Mouse (Mus musculus) MEL (cell line): Measurements from ENCODE around the gene Clhc1.
A peak's percentile ranks its signal among the peaks of the same experiment; 100 is the strongest.

Source experiments
- CHD1 ChIP-seq: IDR thresholded peaks from 2 replicates; pipeline ENCODE4 v1.6.1; 2012; ENCODE audit warnings: low read depth, mild to moderate bottlenecking, inconsistent platforms, low read length, improper control_type of control experiment
- CHD2 ChIP-seq: IDR thresholded peaks from 2 replicates; pipeline ENCODE4 v1.6.1; 2011; ENCODE audit warnings: low read length, improper control_type of control experiment
- CTCF ChIP-seq, 3 experiments: IDR thresholded peaks in 2 of 3; conservative IDR thresholded peaks in 1 of 3; 2 replicates each; pipeline ENCODE4 v1.5.1; 2011 to 2012; ENCODE audit warnings: low read length in 3 of 3, low read depth in 2 of 3, mild to moderate bottlenecking in 2 of 3, improper control_type of control experiment in 1 of 3, inconsistent platforms in 1 of 3, mixed read lengths in 1 of 3, moderate library complexity in 1 of 3; ENCODE audit not compliant: control insufficient read depth in 1 of 3, insufficient read depth in 1 of 3, poor library complexity in 1 of 3, severe bottlenecking in 1 of 3
- EP300 ChIP-seq, 2 experiments: IDR thresholded peaks; 2 replicates each; pipeline ENCODE4 v1.6.1; 2011; ENCODE audit warnings: improper control_type of control experiment in 2 of 2, low read length in 2 of 2, low read depth in 1 of 2, mild to moderate bottlenecking in 1 of 2
- GATA1 ChIP-seq: IDR thresholded peaks from 2 replicates; pipeline ENCODE4 v1.6.1; 2011; ENCODE audit warnings: low read depth, low read length, improper control_type of control experiment
- MAFK ChIP-seq: IDR thresholded peaks from 2 replicates; pipeline ENCODE4 v1.6.1; 2011; ENCODE audit warnings: low read depth, mild to moderate bottlenecking, low read length, improper control_type of control experiment, borderline replicate concordance
- POLR2A ChIP-seq, 2 experiments: IDR thresholded peaks; 2 replicates each; pipeline ENCODE4 v1.6.1; 2011 to 2012; ENCODE audit warnings: low read length in 2 of 2, mild to moderate bottlenecking in 2 of 2, control low read depth in 1 of 2, improper control_type of control experiment in 1 of 2, low read depth in 1 of 2, moderate library complexity in 1 of 2; ENCODE audit not compliant: control insufficient read depth in 1 of 2, insufficient read depth in 1 of 2, poor library complexity in 1 of 2
- SIN3A ChIP-seq: IDR thresholded peaks from 2 replicates; pipeline ENCODE4 v1.6.1; 2012; ENCODE audit warnings: low read length, improper control_type of control experiment, inconsistent platforms
- TAL1 ChIP-seq: IDR thresholded peaks from 2 replicates; pipeline ENCODE4 v1.6.1; 2012; ENCODE audit warnings: mild to moderate bottlenecking, inconsistent platforms, low read length, moderate library complexity, mixed read lengths
- TBP ChIP-seq: IDR thresholded peaks from 2 replicates; pipeline ENCODE4 v1.8.0; 2011; ENCODE audit warnings: low read depth, low read length, improper control_type of control experiment
- TCF12 ChIP-seq: IDR thresholded peaks from 2 replicates; pipeline ENCODE4 v1.6.1; 2014; ENCODE audit warnings: low read depth, mild to moderate bottlenecking, inconsistent platforms, low read length, improper control_type of control experiment, moderate library complexity
- USF2 ChIP-seq, 2 experiments: IDR thresholded peaks; 2 replicates each; pipeline ENCODE4 v1.6.1; 2011 to 2012; ENCODE audit warnings: improper control_type of control experiment in 2 of 2, low read length in 2 of 2, borderline replicate concordance in 1 of 2, inconsistent platforms in 1 of 2, low read depth in 1 of 2, mild to moderate bottlenecking in 1 of 2; ENCODE audit not compliant: insufficient read depth in 1 of 2
- ZKSCAN1 ChIP-seq: IDR thresholded peaks from 2 replicates; pipeline ENCODE4 v1.6.1; 2012; ENCODE audit warnings: low read depth, mild to moderate bottlenecking, inconsistent platforms, low read length, improper control_type of control experiment, moderate library complexity
- ZNF384 ChIP-seq: IDR thresholded peaks from 2 replicates; pipeline ENCODE4 v1.6.1; 2012; ENCODE audit warnings: low read depth, mild to moderate bottlenecking, inconsistent platforms, low read length, improper control_type of control experiment

DNA sequence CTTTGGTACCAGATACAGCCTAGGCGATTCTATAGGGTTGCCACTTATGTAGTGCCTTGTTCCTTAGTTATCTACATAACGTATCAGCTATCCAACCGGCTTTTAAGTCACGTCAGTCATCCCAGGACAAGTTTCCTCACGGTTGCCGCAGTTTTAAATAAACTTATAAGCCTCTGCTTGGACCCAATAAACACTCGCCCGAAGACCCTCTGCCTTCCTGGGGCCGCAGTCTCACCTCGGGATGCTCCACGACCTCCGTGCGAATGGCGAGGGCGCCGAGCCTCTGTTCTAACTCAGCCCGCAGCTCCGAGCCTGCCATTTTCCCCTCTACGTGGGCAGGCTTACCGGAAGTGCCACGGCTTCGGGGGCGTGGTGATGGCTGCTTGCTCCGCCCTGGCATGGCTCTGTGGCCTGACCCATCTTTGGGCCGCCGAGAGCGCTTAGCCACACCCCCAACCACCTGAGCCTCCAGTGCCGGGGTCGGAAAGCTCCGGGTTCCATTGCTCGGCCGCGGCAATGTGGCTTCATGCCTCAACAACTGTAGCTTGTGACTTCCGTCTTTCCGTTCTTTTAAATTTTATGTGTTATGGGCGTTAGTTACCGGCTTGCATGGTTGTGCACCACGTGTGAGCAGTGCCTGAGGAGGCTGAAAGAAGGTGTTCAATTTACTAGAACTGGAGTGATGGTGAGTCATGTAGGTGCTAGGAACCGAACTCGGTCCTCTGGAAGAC, 32.9 kb upstream of the Clhc1 start, which contains the start of gene Prorsd1:
- no peak for TF ChIP-seq CTCF (IDR thresholded peaks at IDR 0.05 in 2 of 3, conservative IDR thresholded peaks at IDR 0.05 in 1 of 3; ENCODE audit: control insufficient read depth in 1 of 3, insufficient read depth in 1 of 3, low read depth in 2 of 3, low read length in 3 of 3, poor library complexity in 1 of 3, severe bottlenecking in 1 of 3)
- TF ChIP-seq TCF12 = peak; percentile 56
- TF ChIP-seq MAFK = no peak
- TF ChIP-seq CHD2 = no peak
- TF ChIP-seq TBP = peak; percentile 84
- TF ChIP-seq POLR2A (IDR thresholded peaks at IDR 0.05; ENCODE audit: control insufficient read depth in 1 of 2, insufficient read depth in 1 of 2, low read depth in 1 of 2, low read length in 2 of 2, poor library complexity in 1 of 2) = peak; percentile 93 to 99
- TF ChIP-seq ZKSCAN1 = no peak
- TF ChIP-seq GATA1 = peak; percentile 73
- no peak for TF ChIP-seq ZNF384
- TF ChIP-seq TAL1 = no peak
- TF ChIP-seq EP300 (IDR thresholded peaks at IDR 0.05; ENCODE audit: low read depth in 1 of 2, low read length in 2 of 2) = peak in 1 of 2 experiments; percentile 30
- TF ChIP-seq CHD1 = no peak
- peak in 1 of 2 experiments; percentile 69; a peak in 1 of 4 replicates for TF ChIP-seq USF2 (IDR thresholded peaks at IDR 0.05; ENCODE audit: borderline replicate concordance in 1 of 2, insufficient read depth in 1 of 2, low read depth in 1 of 2, low read length in 2 of 2)
- TF ChIP-seq SIN3A = peak; percentile 90
